Mouse (Mus musculus) retina, embryonic 14.5 days (tissue): ENCODE results near the gene Slc4a5.

Experiments
- DNase-seq: peaks from one replicate; pipeline ENCODE4 v3.0.0-alpha.2; 2015; ENCODE audit warnings: low spot score

The Slc4a5 gene

DNA sequence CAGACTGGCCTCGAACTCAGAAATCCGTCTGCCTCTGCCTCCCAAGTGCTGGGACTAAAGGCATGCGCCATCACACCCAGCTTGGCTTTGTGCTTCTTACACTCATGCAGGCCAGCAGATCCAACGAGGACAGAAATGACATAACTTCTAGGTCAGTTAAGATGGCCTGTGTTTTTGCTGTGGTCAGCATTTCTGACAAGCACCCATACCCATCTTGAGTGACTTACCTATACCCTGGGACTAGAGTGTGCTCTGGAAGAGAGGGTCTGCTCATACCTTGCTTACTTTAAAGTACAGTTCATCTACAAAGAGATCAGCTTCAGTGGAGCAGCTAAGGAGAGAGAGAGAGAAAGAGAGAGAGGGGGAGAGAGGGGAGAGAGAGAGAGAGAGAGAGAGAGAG, 13.7 kb downstream of the Slc4a5 start:
- no peak for DNase-seq

DNA sequence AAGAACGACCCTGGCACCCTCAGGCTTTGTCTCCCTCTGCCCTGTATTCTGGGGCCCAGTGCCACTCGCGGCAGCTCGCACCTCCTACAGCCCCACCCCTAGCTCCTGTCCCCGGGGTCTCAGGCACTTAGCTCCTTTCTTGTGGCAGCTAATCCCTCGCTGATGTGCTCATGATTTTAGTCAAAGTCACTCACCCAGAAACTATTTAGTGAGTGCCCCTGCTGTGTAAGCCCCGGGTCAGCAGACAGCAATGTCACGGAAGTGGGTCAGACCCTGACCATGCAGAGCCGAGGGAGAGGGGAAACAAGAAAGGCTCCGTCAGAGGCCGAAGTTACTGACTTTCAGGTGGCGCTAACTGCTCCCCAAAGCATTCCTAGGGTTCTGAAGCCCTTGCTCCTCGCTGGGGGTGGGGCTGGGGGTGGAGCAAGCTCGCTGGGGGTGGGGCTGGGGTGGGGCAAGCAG, 14.7 kb downstream of the Slc4a5 start:
- DNase-seq = peak; percentile 90

DNA sequence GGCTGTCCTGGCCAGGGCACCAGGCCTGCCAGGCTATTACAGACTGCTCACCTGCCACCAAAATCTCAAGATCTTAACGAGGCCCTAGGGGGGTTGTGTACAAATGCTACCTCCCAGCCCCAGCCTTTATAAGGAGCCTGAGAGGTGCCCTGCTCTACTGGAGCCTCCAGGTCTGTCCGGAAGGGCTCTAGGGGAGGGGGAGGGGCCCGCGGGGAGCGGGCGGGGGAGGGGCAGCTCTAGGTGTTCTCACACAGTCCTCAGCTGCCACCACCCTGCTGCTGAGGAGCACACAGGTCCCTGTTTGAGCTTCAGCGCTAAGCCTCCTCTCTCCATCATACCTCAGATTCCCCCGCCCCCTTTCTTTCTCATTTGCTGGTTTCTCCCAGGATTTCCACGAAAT, 17.5 kb downstream of the Slc4a5 start:
- no peak for DNase-seq

DNA sequence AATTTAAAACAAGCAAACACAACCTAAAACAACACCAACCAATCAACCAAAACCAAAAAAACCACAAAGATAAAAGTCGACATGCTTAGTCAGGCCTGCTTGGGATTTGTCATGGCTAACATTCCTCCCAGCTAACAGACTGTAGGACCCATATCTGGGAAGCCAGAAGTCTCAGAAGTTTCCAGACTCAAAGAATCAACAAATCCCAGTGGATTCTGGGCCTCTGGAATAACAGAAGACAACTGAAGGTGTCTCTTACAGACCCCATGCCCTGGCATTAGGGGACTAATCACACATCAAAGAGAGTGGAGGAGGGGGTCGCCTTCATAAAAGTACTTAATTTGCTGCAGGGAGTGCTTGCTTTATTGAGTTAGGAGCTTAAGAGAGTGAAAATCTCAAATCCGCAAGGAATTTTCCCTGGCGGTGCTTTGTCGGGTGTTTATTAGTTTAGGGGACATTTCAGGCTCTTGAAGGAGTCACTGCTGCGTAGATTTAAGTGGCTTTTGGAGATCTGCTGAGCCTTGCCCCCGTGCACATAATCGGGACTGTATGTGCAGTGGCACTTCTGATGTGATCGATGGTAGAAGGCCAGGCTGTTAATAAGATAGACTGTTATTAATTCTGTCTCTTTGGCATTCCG, 24.9 kb downstream of the Slc4a5 start:
- no peak for DNase-seq

DNA sequence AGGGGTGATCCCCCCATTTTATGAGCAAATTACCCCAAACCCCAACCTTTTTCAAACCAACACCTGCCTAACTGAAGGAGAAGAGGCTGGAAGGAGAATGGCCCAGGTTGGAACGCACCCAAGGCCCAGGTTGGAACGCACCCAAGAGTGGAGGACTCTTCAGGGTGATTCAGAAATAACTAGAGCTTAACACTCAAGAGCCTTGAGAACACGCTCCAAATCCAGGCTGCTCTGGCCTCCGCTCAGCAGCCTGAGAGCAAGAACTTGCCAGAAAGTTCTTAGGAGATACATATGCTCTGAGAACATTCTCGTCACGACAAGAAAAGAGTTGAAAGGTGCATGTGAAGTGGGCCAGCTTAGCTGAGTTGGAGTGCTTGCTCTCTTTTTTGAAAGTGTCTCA, 25.5 kb downstream of the Slc4a5 start:
- no peak for DNase-seq

DNA sequence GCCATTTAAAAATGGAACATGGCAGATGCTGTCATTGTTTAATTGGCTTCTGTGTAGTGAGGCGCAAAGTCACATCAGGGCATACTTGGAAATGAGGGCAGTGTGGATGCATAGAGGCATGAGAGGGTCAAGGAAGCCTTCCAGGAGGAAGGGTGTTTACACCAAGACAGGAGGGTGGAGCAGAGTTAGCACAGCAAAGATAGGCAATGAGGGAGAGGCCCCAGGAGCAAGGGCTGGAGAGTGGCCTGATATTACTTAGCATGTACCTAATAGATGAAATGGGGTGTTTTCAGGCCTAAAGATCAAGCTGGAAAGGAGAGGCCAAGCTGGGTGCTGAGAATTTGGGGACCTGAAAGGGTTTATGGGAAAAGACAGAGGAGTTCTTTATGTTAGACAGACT, 26.4 kb downstream of the Slc4a5 start:
- no peak for DNase-seq

DNA sequence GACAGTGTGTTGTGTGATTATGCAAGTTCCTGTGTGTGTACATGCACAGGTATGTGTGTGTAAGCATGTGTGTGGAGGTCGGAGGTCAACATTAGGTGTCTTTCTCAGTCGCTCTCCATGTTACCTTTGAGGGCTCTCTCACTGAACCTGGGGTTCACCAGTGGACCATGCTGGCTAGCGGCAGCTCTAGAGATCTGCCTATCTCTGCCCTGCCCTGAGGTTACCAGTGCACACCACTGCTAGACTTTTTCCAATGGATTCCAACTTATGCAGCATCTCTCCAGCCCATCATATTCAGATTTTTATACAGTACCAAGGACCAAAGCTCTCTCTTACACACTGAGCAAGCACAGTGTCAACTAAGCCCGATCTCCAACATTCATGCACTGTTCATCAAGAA, 27.1 kb downstream of the Slc4a5 start:
- no peak for DNase-seq

DNA sequence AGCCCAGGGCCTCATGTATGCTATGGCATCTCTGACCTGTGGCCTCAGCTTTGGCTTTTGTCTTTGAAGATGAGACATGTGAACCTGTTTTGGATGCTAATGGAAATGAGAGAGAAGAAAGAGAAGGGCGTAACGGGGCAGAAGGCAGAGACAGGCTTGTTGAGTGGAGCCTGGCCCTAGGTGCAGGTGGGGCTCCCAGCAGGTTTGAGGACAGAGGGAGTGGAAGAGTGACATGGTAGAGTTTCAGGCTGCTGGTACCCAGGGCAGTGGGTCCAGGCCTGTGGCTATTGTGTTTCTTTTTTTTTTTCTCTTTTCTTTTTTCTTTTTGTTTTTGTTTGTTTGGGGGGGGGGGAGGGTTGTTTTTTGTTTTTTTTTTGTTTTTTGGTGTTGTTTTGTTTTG, 27.5 kb downstream of the Slc4a5 start:
- no peak for DNase-seq

DNA sequence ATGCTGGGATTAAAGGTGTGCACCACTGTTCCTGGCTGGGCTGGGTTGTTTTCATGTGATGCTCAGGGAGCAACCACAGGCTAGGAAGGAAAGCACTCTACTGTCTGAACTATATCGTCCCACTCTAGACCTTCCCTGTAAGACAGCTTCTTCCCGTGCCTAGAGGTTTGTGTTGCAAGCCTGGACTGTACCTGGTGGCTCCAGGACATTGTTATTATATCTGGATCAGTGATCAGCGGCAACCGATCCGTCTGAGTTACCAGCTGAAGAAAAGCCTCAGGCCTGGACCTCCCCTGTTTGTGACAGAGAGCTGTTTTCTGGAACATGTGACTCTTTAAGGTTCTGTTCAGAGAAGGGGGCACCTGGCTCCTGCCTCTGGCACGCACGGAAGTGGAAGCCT, 34.6 kb downstream of the Slc4a5 start:
- no peak for DNase-seq

DNA sequence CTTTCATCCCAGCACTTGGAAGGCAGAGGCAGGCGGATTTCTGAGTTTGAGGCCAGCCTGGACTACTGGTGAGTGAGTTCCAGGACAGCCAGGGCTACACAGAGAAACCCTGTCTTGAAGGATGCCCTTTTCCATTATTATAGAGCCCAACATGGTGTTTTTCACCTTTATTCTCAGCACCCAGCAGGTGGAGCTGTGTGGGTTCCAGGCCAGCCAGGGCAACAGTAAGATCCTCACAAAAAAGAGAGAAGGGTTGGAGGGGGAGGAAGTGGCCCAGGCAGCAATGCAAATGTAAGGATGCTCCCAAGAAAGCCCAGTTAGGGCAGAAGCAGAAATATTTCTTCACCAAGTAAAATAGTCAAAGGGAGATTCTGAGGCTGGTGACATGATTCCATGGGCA, 44.9 kb downstream of the Slc4a5 start:
- no peak for DNase-seq

DNA sequence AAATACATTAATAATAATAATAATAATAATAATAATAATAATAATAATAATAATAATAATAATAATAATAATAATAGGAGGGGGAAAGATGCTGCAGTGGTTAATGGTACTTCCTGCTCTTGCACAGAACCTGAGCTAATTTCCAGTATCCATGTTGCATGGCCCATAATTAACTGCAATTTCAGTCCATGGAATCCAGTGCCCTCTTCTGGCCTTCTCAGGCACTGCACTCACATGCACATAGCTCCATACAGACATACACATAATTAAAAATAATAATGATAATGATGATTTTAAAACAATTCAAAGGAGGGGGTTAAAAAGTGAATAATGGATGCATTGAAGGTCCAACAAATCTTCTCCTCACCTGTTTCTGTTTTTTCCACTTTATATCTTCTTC, 45.6 kb downstream of the Slc4a5 start:
- DNase-seq = peak; percentile 71

DNA sequence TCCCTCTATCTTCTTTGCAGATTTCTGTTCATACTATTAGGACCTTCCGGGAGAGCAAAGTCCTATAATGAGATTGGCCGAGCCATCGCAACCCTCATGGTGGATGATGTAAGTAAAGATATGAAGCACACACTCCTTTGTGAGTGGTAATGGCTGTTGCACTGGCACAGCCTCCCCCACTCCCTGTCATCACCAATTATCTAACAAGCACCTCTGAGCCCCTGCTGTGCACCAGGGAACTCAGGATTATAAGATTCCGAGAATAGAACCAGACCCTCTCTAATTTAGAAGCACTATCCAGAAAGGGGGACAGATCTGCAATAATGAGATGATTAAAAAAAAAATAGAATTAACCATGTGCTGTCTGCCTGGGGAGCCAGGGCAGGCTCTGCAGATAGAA, 46.0 kb downstream of the Slc4a5 start:
- peak; percentile 74 for DNase-seq

DNA sequence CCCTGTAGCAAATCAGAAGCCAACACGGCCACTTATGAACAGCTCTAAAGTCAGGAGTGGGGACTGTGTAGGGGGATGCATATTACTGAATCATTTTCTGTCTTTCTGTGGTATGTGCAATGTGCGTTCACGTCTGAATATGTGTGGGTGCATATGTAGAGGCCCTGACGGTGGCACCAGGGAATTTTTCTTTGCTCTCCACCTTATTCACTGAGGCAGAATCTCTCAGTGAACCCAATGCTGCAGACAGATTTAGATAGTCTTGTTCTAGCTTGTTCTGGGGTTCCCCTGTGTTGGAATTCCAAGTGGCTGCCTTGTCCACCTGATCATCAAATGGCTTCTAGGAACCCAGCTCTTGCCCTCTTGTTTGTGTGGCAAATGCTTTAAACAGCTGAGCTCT, 48.0 kb downstream of the Slc4a5 start:
- DNase-seq = no peak

DNA sequence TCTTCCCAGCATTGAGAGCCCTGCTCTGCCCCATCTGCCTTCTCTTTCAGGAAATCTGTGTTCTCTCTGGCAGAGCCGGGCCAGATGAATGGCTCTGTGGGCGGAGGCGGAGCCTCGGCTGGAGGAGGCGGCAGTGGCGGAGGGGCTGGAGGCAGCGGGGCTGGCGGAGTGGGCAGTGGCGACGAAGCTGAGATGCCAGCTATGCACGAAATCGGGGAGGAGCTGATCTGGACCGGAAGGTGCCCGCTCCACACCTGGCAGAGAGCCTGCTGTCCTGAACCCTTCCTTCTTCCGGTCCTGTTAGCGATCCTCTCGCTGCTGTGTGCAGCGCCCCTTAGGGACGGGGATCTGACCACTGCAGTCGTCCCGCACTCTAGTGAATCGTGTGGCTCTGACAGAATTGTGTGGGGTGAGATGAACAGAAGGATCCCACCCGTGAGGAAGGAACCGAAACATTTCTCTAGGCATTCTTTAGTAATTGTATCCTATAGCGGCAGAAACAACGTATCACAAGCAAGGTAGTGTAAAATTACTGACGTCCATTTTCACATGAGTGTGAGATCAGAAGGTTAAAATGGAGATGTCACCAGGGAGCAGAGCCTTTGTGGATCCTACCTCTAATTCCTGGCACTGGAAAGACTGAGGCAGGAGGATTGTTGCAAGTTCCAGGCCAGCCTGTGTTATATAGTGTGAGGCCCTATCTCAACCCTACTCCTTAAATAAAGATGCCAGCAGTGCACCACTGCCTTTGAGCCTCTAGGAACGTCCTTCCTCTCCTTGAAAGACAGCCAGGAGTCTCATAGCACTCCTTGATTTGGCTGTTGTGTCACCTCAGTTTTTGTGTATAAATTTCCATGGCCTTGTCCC, 48.7 kb downstream of the Slc4a5 start:
- peak; percentile 80 for DNase-seq

DNA sequence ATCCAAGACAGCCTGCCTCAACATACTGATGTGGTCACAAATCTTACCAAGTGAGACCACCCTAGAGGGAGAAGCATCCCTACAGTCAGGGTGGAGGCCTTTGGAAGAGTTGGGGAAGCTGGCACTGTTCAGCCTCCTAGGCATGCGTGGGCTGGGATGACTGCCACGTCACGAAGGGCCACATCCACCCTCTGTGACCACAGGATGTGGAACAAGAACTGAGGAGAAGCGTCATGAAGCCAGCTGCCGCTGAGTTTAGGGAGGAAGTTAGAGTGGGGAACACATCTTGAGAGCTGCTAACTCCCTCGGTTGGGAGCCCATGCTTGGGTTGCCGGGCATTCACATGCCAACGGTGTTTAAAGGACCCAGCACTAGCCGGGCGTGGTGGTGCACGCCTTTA, 54.1 kb downstream of the Slc4a5 start:
- DNase-seq = no peak

DNA sequence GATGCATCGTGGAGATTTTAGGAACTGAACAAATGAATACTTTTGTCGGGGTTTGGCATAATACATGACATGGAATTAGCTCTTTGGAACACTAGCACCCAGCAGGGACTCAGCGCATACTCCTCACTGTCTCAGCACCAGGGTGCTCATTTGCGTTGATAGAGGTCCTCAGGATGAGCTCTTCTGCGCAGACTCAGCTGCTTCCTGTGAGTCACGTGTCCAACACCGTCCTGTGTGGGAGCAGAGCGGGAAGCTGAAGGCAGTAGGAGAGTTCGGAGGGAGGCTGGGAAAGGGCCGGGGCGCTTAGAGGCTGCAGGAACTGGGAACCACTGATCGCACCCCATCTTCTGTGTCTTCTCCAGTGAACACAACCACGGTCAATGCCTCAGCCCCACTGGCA, 57.5 kb downstream of the Slc4a5 start:
- DNase-seq = no peak

DNA sequence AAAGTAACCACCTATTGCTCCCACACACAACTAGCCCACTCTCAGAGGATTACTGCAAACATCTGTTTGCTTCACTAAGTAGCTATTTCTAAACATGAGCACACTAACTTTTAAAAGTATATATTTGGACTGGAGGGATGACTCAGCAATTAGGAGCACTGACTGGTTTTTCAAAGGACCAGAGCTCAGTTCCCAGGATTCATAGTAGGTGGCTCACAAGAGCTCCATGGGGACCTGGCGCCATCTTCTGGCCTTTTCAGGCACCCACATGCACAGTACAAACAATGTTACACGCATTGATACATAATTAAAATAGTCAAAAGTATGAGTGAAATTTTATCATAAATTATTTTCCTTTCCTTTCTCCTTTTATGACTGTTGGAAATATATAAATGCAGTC, 59.3 kb downstream of the Slc4a5 start:
- DNase-seq = peak; percentile 67

DNA sequence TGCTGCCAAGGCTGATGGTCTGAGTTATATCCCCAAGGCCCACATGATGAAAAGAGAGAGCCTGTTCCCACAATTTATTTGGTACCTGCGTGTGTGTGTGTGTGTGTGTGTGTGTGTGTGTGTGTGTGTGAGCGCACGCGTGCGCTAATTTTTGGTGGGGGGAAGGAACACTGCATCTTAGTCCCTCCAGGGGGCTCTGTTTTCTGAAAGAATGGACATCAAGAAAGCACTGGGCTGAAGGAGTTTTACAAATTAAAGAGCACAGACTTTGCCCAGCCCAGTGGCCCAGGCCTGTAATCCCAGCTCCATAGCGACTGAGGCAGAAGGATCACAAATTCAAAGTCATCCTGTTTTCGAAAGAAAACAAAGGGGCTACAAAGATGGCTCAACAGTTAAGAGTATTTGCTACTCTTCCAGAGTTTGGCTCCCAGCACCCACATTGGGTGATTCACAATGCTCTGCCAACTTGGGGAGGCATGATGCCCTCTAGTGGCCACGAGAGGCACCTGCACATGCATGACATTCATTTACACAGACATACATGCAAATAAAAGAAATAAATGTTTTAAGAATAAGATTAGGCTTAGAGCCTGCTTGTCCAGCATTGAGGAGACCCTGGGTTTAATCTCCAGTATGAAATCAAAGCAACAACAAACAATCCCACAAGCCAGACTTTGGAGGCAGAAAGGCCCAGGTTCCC, 60.8 kb downstream of the Slc4a5 start:
- DNase-seq = peak; percentile 38

DNA sequence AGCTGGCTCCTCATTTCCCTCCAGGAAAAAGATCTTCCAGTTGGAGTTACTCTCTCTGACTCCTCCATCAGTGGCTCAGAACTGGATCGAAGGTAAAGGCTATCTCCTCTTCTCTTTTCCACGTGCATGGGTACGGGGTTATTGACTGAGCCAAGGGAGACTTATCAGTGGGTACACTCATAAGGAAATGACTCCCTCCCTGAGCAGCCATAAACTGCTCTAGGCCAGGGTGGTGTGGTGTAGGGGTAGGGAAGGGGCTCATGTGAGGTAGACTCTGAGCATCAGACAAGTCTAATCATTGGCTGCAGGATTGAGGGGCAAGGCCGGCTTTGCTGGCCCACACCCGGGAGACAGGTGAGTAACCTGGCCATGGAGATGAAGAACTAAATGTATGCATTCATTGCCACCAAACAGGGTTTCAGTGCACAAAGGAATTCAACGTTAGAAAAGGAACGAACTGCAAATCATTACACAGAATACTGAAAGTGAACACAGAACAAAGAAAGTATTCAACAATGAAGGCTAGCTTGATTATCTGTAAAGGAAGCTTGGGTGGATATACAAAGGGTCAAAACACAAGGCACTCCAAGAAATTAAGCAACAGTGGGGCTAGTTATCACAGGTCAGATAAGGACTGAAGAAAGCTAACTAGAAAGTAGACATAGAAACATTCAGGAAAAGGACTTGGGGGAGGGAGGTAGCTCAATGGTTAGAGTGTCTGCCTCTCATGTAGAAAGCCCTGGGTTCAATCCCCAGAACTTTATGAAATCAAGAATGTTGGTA, 81.0 kb downstream of the Slc4a5 start:
- no peak for DNase-seq

DNA sequence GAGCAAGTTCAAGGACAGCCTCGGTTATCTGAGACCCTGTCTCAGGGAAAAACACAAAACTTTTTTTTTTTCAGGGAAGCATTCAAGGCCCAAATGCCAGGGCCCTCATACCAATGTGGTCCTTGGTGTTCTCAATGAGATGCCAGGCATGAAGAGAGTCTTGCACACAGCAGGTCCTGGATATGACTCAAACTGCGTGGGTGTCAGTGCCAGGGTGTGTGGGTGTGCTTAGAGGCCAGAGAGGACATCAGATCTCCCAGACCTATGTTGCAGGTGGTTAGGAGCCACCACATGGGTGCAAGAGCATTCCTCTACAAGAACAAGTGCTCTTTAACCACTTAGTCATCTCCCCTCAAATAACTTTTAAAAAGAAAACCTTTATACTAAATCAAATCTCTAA, 81.7 kb downstream of the Slc4a5 start:
- DNase-seq = no peak

DNA sequence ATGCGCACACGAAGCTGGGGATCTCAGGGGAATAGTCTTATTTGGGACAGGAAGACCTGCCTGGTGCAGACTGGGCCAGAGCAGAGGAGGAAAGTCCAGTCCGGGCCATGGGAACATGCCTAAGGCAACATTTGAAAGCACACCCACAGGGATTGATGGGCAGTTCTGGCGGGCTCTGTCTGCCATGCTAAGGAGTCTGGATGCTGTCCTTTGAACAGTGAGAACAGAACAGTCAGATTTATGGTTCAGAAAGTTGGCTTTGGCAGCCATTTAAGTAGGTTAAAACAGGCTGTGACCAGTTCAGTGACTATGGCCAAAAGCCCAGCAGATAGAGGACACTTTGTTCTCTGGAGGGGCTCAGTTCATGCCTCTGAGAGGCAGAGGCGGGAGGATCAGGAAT, 82.6 kb downstream of the Slc4a5 start:
- DNase-seq = no peak

DNA sequence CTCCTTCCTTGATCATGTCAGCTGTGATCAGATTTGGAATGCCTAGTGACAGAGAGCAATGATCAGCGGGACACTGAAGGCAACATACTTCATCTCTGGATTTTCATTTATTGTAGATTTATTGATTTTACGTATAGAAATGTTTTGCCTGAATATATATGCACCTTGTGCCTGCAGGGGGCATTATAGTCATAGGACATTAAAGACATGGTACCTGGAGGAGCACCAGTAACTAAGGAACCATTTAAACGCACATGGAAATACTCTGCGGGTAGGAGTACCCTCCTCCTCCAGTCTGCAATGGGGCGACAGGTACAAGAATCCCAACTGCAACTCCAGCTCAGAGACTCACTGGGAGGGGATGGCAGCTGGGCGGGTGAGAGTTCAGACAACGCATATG, 89.4 kb downstream of the Slc4a5 start:
- no peak for DNase-seq
